Mouse (Mus musculus) left cerebral cortex, postnatal 14 days (tissue): ENCODE measurements around the gene Tent4a. TPM values are rescaled to one million over a fixed set of nuclear protein-coding genes. Genes with fewer than 3 reads are reported as not detected.

Experiments
- DNase-seq, 2 experiments: peaks; one replicate each; pipeline ENCODE4 v3.0.0; 2021 to 2022; ENCODE audit warnings: low spot score in 2 of 2, mixed read lengths in 1 of 2
- intact Hi-C: fragments of 180-260 bp; cut with DNase I; formaldehyde crosslinking; loops from one replicate; pipeline ENCODE4 v1.15.1; 2025
- total RNA-seq, 2 experiments: library from RNA; stranded (reverse); gene quantifications; 2 replicates each; pipeline ENCODE4 v1.2.3; 2021

Tent4a gene
- total RNA-seq, 2 experiments from 2014 or later = 36.8 to 37.4 TPM

DNA sequence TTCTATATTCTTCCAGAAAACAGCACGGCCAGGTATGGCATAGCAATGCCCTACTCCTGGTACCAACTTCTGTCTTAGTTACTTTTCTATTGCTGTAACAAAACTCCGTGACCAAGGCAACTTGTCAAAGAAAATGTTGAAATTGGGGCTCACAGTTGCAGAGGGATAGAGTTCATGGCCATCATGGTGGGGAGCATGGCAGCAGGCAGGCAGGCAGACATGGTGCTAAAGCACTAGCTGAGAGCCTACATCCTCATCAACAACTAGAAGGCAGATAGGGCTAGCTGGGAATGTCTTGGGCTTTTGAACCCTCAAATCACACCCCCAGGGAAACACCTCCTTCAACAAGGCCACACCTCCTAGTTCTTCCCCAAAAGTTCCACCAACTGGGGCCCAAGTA is 16.4 kb upstream of the Tent4a start:
- intact Hi-C loops = loop anchor here (5.0 kb wide), 1 partner anchor 106 kb away; no protein-coding TSS in a partner anchor
- no peak for DNase-seq

DNA sequence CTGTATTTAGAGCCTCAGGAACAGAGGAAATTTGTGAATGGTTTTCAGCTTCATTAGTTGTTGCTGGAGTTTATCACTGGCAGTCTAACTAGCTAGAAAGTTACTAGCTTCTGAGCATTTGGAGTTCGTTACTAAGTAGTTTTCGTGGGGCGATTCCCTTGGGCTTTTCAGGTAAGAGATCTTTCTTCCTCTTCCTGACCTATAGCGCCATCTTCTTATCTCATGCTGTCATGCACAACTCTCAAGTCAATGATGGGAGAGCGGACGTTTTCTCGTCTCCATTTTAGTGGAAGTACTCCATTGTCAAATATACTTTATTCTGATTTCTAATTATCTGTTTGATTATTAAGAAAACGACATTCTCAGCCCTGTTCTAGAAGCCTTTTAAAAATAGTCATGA is 15.6 kb upstream of the Tent4a start:
- intact Hi-C loops = loop anchor here (5.0 kb wide), 1 partner anchor 107 kb away; no protein-coding TSS in a partner anchor

DNA sequence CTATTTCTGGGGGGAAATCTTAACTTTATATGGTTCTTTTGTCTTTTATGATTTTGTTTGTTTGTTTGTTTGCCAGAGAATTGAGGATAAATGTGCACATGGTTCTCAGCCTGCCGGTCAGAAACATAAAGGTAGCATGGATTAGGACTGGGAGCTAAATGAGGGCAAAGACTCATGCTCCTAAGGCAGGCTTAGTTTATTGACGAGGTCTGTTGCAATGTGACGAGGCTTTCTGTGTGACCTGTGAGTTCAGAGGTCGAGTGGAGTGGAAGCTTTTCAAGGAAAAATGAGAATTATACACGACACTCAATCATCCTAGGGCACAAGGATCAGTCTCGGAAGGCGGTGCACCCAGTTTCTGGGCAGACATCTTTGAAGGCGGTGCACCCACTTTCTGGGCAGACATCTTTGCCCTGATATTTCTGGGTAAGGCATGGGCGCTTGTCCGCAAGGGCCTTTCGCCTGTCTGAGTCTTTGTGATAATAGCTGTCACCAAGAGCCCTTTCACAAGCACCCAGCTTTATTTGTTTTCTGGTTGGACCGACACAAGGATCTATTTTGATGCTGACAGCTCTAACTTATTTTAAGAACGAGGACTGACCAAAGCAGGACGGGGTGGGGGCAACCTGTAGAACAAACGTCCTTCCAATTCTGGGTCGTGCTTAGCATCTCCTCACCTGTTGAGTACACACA is 13.2 kb upstream of the Tent4a start:
- intact Hi-C loops = no loop called here
- no peak for DNase-seq

More for the DNA sequence above, 15.6 kb upstream of the Tent4a start:
- no peak for DNase-seq

DNA sequence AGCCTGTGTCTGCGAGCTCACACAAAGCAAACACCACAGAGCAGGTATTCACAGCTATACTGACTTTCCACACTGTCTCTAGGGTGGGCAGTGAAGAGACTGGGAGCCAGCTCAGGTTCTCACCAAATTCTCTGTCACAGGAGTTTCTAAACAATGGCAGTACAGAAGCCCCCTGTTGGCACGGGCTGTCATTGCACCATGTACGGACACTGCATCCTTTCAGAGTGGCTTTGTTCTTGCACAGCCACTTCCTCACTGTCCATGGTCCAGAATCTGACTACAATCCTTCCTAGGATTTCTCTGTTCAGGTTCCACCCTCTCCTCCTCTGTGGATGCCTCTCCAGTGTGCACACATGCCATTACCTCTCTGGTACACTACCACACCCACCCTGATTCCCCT is 10.6 kb upstream of the Tent4a start:
- DNase-seq = peak in 1 of 2 experiments; percentile 61
- intact Hi-C loops = no loop called here

DNA sequence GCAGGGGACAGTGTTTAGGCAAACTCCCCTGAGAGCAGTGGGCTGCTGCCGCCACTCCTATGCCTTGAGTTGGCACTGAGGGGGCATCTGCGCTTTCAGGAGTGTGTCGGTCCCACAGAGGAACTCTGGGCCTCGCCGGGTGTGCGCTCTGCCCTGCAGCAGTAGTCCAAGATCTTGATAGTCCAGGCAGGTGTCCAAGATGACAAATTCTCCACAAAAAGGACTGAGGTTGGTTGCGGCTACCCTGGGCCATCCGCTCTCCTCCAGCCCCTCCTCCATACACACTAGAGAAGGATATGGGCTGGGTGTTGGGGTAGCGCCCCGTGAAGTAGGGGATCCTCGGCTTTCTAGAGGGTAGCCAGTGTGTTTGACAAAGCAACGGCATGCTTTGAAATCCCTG is 9.2 kb upstream of the Tent4a start:
- intact Hi-C loops = no loop called here

DNA sequence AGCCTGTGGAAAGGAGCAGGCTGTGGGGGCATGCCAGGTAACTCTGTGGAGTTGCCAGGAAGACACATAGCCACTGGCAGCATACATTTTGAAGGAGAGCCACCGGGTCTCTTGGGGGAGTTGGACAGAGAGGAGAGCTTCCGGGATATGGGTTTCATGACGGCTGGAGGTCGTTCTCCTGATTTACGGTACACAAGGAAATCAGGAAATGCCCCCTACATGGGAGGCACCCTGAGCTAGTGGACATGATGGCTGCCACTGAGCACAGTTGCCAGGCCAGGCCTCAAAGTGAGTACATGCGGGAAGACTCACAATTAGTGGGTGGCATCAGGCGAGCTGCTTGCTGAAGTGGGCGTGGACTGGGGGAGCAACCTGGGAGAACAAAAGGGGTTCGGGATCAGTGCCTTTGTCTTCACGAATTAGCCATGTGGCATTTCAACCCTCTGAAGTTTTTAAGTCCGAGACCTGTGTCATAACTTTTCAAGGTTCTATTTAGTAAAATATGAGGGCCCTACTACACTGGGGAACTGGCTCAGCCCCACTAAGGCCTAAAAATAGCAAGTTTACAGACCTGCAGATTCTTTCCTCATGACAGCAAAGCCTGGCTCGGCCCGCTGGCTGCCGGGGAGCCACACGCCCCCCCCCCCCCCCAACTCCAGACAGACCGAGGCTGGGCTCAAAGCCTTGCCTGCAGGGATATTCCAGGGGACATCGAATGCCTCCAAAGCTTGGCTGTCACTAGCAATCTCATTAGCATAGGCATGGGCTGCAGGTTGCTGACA is 8.3 kb upstream of the Tent4a start:
- DNase-seq = no peak
- intact Hi-C loops = no loop called here

More for the DNA sequence above, 9.2 kb upstream of the Tent4a start:
- DNase-seq = no peak

DNA sequence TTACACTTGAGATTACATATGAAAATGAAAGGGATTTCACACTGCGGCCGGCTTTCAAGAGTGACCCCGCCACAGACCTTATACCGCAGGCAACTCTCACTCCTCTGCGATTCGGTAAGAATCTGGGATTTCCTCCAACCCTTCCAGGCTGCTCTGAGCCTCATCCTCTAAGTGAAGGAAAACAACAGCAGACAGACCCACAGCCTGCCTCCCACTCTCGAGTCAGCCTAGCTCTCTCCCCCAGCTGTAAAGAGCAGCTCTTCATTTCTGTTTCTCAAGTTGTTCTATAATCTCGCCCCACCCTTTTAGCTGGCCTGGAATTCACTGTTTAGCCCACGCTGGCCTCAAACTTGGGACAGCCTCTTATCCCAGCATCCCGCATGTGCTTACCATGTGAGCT is 7.4 kb upstream of the Tent4a start:
- intact Hi-C loops = no loop called here

DNA sequence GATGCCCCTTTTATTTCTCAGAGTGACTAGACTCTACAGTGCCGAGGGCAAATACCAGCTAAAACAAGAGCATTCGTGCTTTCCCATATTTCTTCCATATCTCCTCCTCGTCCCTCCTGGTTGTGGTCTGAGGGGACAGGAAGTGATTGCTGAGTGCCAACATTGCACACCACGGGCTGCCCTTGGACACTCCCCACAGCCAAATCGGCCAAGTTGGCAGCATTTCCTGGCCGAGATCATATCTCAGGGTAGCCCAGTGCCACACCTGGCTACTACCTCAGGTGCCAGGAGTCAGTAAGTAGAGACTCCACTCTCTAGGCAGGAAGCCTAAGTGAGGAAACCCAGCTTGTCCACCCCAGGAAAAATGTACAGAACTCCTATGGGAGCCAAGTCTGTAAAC is 6.8 kb upstream of the Tent4a start:
- intact Hi-C loops = no loop called here
- no peak for DNase-seq

More for the DNA sequence above, 7.4 kb upstream of the Tent4a start:
- DNase-seq = peak; percentile 54 to 76

DNA sequence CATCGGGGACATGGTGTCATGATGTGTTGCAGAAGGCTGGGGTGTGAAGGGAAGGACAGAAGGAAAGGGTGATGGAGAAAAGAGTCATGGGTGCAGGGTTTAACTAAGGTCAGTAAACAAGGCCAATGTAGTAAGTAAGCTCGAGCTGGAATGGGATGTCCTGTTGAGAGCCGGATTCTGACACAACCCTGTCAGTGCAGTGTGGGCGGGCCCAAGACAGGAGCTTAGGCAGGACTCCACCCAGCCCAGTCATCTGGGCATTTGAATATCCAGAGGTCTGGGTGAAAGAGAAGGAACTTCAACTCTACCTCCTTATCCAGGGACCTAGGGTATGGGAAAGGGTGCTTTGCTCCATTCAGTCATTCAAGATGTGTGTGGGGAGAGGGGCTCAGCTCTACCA is 3.9 kb upstream of the Tent4a start:
- no peak for DNase-seq
- intact Hi-C loops = no loop called here

DNA sequence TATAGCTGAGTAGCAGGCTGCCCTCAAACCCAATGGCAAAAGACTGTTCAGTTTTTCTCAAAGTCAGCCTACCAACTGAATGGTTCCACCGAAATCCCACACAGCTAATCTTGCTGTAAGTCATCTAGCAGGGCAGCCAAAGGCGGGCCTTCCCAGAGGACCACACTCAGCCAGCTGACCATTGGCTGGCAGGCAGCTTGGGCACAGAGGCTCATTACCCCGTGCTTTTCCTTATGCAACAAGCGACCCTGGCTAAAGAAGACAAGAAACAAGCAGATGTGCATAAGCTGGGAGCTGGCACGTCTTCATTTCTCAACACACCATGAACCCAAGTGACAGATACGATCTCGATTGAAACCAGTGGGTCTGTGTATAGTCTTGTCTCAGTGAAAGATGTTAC is 2.9 kb upstream of the Tent4a start:
- no peak for DNase-seq
- intact Hi-C loops = no loop called here

DNA sequence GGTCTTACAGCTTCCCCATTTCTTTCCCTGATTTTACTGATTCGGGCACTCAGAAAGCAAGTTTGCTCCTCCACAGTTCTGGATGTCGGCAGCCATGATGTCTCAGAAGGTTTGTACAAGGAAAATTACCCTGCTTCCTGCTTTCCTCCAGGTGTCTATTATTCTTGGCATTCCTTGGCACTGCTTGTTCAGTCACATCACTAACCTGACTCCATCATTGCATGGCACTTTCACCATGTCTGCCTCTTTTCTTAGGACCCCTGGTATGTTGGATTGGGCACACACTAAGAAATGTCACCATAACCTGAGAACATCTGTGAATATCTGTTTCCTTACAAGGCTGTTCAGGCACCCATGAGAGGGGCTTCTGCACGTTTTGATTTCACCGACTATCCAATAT is 1.6 kb upstream of the Tent4a start:
- intact Hi-C loops = no loop called here
- DNase-seq = no peak

DNA sequence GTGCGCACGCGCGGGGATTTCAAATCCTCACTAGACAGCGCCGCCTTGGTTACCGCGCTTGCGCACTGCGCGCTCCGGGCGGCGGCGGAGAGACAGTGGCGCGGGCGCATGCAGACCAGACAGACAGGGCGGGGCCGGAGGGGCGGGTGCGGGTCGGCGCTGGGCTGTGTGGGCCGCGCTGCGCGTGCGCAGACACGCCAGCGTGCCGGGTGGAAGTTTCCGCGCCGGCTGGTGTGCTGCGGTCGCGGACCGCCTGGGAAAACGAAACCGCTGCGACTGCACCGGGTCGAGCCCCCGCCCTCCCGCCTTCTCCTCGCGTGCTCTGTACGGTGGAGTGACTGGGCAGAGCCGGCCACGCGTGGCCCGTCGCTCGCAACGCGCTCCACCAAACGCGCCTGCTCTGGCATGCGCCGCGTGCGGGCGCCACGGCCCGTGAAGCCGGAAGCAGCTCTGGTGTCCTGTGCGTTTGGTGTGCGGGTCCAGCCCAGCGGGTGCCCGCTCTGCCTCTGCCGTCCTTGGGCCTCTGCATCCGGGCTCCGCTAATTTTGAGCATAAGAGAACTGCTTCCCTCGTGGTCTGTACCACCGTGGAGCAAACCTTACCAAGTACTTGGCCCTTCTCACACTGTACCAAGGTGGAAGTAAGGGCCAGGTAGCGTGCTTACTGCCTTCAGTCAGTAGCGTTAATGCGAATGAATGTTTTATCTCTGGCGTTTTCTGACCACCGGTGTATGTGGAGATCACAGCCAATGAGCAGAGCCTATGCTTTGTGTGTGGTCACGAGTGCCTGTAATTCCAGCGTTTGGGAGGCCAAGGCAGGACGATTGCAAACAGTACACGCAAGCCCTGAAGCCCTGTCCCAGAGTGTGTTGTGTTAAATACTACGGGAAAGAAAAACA is 486 bp upstream of the Tent4a start:
- DNase-seq = peak; percentile 99
- intact Hi-C loops = no loop called here

DNA sequence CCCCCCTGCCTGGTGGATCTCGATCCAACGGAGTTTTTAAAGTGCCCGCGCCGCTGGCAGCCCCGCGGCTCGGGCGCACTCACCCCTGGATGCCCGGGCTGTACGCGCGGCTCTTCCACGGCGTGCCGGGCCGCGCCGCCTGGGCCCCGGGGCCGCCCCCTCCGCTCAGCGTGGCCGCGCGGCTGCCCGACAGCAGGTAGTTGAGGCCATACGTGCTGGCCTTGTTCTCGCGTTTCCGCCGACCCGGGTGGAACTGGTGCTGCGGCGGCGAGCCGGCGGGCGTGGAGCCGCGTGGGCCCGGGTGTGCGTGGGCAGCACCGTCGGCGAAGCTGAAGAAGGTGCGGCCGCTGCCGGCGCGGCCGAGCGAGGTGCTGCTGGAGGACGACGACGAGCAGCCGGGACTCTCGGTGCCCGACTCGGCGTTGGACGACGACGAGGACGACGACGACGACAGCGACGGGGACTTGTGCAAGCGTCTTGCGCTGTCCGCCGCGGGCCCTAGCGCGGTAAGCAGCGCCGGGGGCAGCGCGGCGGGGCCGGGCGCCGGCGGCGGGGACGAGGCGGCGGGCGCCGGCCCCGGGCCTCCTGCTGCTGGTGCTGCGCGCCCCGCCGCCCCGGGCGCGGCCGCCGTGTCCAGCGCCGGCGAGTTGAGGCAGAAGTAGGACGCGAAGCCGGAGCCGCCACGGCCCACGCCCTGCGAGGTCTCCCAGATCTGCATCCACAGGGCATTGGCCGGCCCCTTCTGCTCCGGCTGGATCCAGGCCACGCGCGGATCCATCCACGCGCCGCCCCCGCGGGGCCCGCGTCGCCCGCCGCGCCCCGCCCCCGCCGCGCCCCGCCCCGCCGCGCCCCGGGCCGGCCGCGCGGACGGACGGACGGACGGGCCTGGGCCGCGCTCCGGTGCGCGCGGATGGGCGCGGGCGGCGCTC is 748 bp downstream of the Tent4a start, which contains the start of gene Nsun2:
Gene Nsun2 (plus strand): TSS at position 342 of the 929 bp plus-strand sequence.
- DNase-seq = peak in 1 of 2 experiments; percentile 59
- intact Hi-C loops = no loop called here

DNA sequence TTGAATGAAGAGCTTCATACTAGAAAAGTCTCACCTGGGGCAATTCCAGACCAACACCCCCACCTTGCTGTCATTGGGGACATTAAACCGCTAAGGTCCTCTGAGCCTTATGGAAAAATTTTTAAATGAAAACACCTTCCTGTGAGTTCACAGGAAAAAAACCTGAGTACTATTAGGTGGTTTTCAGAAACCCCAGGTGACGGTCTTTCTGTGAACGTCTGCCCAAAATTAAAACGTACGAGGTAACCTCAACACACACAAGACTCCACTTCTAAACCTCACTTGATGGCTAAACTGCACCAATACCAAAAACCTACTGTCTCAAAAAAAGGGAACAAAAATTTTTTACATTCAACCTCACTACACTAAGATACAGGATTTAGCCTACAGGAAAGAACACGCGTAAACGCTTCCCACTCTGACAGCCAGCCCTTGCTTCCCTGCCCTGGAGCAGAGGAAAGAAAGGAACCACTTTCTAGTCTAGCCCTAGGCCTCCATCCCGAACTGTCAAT is 1.5 kb downstream of the Tent4a start:
- DNase-seq = no peak
- intact Hi-C loops = no loop called here

DNA sequence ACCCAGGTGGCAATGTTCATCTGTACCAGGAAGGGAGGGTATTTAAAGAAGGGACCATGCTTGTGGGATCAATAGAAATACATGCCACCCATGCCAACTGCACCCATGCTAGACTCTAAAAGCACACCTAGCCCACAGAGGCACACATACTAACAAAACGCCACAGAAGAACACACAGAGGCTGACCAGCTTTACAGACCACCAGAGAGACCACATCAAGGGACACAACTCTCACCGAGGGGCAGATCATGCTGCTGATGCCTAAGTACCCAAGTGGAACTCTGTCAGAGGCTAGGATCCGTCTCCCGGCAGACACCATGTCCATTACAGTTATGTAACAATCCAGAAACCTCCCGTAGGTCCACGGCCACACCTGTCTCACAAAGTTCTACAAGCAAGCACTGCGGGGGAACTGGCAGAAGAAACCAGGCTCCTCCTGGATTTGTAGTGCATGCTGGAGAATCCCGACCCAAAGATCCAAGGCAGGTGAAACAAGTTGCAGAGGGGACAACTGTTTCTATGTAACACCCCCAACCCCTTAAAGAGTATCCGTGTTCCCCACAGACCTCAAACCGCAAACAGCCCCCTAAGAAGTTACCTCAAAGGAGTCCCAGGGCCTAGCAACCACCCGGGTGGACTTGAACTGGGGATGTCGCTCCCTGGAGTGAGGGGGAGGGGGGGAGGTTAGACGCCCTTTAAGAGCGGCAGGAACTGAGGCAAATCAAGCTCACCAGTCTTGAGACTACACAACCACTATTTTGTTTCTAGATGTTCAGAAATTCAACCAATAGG is 2.1 kb downstream of the Tent4a start:
- intact Hi-C loops = no loop called here
- DNase-seq = no peak

DNA sequence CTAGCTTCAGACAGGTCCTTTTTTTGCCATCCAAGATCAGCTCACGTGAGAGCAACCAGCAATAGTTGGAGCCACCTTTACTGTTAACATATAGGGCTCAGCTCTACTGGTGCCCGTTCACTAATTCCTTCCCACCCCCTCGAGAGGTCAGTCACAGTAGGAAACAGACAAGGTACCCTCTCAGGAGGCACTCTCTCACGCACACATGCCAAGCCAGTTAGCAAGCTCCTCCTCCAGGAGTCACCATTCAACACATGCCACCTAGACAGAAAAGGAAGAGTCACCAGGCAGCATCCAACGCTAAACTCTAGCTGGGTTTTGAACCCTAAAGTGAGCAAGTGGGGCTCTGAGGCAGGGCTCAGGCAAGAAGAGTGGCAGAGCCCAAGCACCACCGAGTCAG is 3.0 kb downstream of the Tent4a start:
- DNase-seq = no peak
- intact Hi-C loops = no loop called here

DNA sequence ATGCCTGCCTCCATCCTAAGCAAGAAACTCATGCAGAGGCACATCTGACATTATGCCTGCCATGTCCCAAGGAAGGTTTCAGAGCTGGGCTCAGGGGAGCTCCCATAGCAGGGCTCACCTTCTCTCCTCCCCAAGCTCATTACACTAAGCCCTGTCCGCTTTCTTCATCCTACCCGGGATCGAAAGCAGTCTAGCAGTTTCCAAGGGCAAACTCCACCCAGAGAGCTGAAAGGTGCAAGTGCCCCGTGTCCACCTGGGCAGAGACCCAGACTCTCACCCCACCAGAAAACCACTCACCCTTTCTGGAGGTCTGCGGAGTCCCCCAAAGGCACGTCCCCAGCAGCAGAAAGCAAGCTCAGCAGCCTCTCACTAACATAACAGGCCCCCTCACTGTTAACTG is 3.5 kb downstream of the Tent4a start:
- no peak for DNase-seq

DNA sequence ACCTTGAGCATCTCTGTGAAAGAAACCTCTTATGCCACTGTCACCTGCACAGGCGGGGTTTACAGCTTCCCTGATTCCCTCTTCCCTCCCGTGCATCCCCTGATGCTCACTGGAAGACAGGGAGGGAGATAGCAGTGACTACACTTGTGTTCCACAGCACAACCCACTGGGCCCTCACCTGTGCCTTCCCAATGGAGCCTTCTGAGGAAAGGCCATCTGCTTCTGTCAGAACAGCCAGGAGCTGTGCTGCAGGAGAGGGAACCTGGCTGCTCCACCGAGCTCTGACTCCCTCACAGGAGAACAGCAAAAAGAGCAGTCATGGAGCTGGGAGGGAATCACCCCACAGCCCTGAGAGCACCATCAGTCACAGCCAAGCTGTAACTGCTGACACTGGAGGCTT is 4.3 kb downstream of the Tent4a start:
- DNase-seq = no peak
- intact Hi-C loops = no loop called here

More for the DNA sequence above, 3.5 kb downstream of the Tent4a start:
- intact Hi-C loops = no loop called here
